16 mouse cellular contexts compared by ENCODE assay signal in genomic region chr7:80412279-80412678, GRCm38 (mm10). TPM values are rescaled to one million over a fixed set of nuclear protein-coding genes. Genes with fewer than 3 reads are reported as not detected.
DNase-seq lines count a peak whose midpoint lies in the region; ATAC-seq and TF ChIP-seq lines count a peak whose summit lies in the region.
"Had no signal": no experiment of that assay in that cellular context is flagged by ENCODE, and none has a peak within 500 bp of the region (broad histone marks: within the 10 kb centered on the region; RNA-seq: fewer than 3 reads in every experiment).

No protein-coding gene starts in this region.

- DNase-seq in layer of hippocampus, adult 11-12 months (ENCODE audit: low spot score) = peak; percentile 77
- no peak for DNase-seq in layer of hippocampus, postnatal 10 days (ENCODE audit: low spot score in 2 of 2)
- peak; percentile 77 to 87 for DNase-seq in frontal cortex, adult 2 months (ENCODE audit: extremely low spot score in 1 of 2, low spot score in 1 of 2)
- peak; percentile 80 to 85 for DNase-seq in left cerebral cortex, adult 18-20 months (ENCODE audit: low spot score in 2 of 2)
- peak; percentile 71 for DNase-seq in right cerebral cortex, postnatal 14 days
- no peak for DNase-seq in adipocyte (ENCODE audit: low spot score)
- DNase-seq in kidney, adult 11 months = no peak
- DNase-seq in lung, postnatal 0 days (ENCODE audit: low spot score) = no peak
- DNase-seq: cerebellum, adult 9-10 months; heart, adult 11 months; kidney, postnatal 14 days had no signal

- H3K4me1 ChIP-seq in lung, postnatal 0 days (ENCODE audit: insufficient read depth, low read depth, low read length) = peaks cover 3% of the 10 kb centered on the region; the same call in 1 of the 2 replicates
- H3K4me1 ChIP-seq: embryonic facial prominence, embryonic 15.5 days; limb, embryonic 12.5 days; neural tube, embryonic 13.5 days had no signal

- ATAC-seq in lung, postnatal 0 days = no peak
- ATAC-seq: intestine, embryonic 16.5 days had no signal

- no peak for TF ChIP-seq CTCF in lung, postnatal 0 days (IDR thresholded peaks at IDR 0.05)

- H3K27ac ChIP-seq in lung, postnatal 0 days (ENCODE audit: low read length) = no peak overlapping the region
- H3K27ac ChIP-seq: embryonic facial prominence, embryonic 15.5 days; limb, embryonic 12.5 days; liver, embryonic 14.5 days; neural tube, embryonic 13.5 days had no signal

- no peak for TF ChIP-seq EP300 in lung, postnatal 0 days (IDR thresholded peaks at IDR 0.05)

- no peak overlapping the region for H3K9ac ChIP-seq in lung, postnatal 0 days (replicated peaks; ENCODE audit: low read depth)
- H3K9ac ChIP-seq: embryonic facial prominence, embryonic 15.5 days; limb, embryonic 12.5 days; liver, embryonic 14.5 days; neural tube, embryonic 13.5 days had no signal

- H3K36me3 ChIP-seq in lung, postnatal 0 days (ENCODE audit: insufficient read depth, low read length) = no peaks in the 10 kb centered on the region
- H3K36me3 ChIP-seq: embryonic facial prominence, embryonic 15.5 days; limb, embryonic 12.5 days; neural tube, embryonic 13.5 days had no signal

- no peaks in the 10 kb centered on the region for H3K9me3 ChIP-seq in lung, postnatal 0 days (ENCODE audit: low read length)
- H3K9me3 ChIP-seq: embryonic facial prominence, embryonic 15.5 days; limb, embryonic 12.5 days; neural tube, embryonic 13.5 days had no signal

- H3K4me2 ChIP-seq in lung, postnatal 0 days (replicated peaks; ENCODE audit: low read depth, low read length) = no peak overlapping the region
- H3K4me2 ChIP-seq: embryonic facial prominence, embryonic 15.5 days; limb, embryonic 12.5 days; neural tube, embryonic 13.5 days had no signal

- WGBS in lung, postnatal 0 days = 71% methylated on average over 10 of the region's 10 CpGs

- H3K4me3 ChIP-seq in lung, postnatal 0 days (ENCODE audit: low read depth, low read length) = no peak overlapping the region
- H3K4me3 ChIP-seq: embryonic facial prominence, embryonic 15.5 days; limb, embryonic 12.5 days; neural tube, embryonic 13.5 days had no signal

- no peaks in the 10 kb centered on the region for H3K27me3 ChIP-seq in lung, postnatal 0 days (replicated peaks; ENCODE audit: insufficient read depth, low read length)
- H3K27me3 ChIP-seq: embryonic facial prominence, embryonic 15.5 days; limb, embryonic 12.5 days; neural tube, embryonic 13.5 days had no signal

RNA-seq across cellular contexts. Expression of gene Furin, which starts 7.0 kb away (rescaled TPM):
- 10 to 100 TPM; 53.6 to 56.6 TPM for total RNA-seq in layer of hippocampus, postnatal 10 days (2021)
- polyA plus RNA-seq in frontal cortex, adult 2 months (2012; rRNA removed) = 24.2 and 26.3 TPM in 2 replicates
- 10 to 100 TPM; 37.1 to 39.9 TPM for total RNA-seq in left cerebral cortex, adult 18-20 months (2021)
- polyA plus RNA-seq in lung, postnatal 0 days (2015; fragmentation: Nextera tagmentation; extraction: Ambion mirVana) = 24.4 and 27.3 TPM in 2 replicates

RNA-seq across cellular contexts. Expression of gene Fes, which starts 24.5 kb away (rescaled TPM):
- total RNA-seq in layer of hippocampus, postnatal 10 days (2021) = 10 to 100 TPM in 1 of 2 experiments, 1 to 10 TPM in 1; 5.2 to 10.6 TPM
- polyA plus RNA-seq in frontal cortex, adult 2 months (2012; rRNA removed) = 5.4 and 6.1 TPM in 2 replicates
- total RNA-seq in left cerebral cortex, adult 18-20 months (2021) = 1 to 10 TPM; 4.5 to 5.8 TPM
- 23.5 and 26.4 TPM in 2 replicates for polyA plus RNA-seq in lung, postnatal 0 days (2015; fragmentation: Nextera tagmentation; extraction: Ambion mirVana)

RNA-seq across cellular contexts. Expression of gene Man2a2, which starts 41.1 kb away (rescaled TPM):
- 100 to 1,000 TPM; 106 to 115 TPM for total RNA-seq in layer of hippocampus, postnatal 10 days (2021)
- polyA plus RNA-seq in frontal cortex, adult 2 months (2012; rRNA removed) = 123 and 129 TPM in 2 replicates
- 100 to 1,000 TPM; 147 to 153 TPM for total RNA-seq in left cerebral cortex, adult 18-20 months (2021)
- 8.5 and 9.6 TPM in 2 replicates for polyA plus RNA-seq in lung, postnatal 0 days (2015; fragmentation: Nextera tagmentation; extraction: Ambion mirVana)

Comparison
In these comparisons a context has a peak if more than half of its experiments do, and no peak if none do; other contexts are left out.
1. DNase-seq: peak in layer of hippocampus, adult 11-12 months (single experiment), frontal cortex, adult 2 months (2 of 2), left cerebral cortex, adult 18-20 months (2 of 2) and right cerebral cortex, postnatal 14 days (single experiment); none in layer of hippocampus, postnatal 10 days (0 of 2), adipocyte (single experiment), kidney, adult 11 months (single experiment) and lung, postnatal 0 days (single experiment).